Comparison of ENCODE assay signal across 8 mouse cellular contexts in genomic region chr1:55238496-55238895, GRCm38 (mm10). TPM values are rescaled to one million over a fixed set of nuclear protein-coding genes. Genes with fewer than 3 reads are reported as not detected.
DNase-seq lines count a peak whose midpoint lies in the region; ATAC-seq lines count a peak whose summit lies in the region.

No protein-coding gene starts in this region.

- H3K36me3 ChIP-seq in lung, embryonic 15.5 days: no peaks in the 10 kb centered on the region
- H3K36me3 ChIP-seq in embryonic facial prominence, embryonic 10.5 days (replicated peaks): peaks cover 16% of the 10 kb centered on the region; the same call in 1 of the 2 replicates
- no peaks in the 10 kb centered on the region for H3K36me3 ChIP-seq in hindbrain, embryonic 13.5 days
- H3K36me3 ChIP-seq in midbrain, embryonic 16.5 days (ENCODE audit: control insufficient read depth, insufficient read depth, low read length): no peaks in the 10 kb centered on the region

- no peak for DNase-seq in lung, postnatal 36 days
- DNase-seq in embryonic facial prominence, embryonic 10.5 days (ENCODE audit: low spot score): peak; percentile 17
- DNase-seq in cerebellum, adult 11 months: no peak
- no peak for DNase-seq in left cerebral cortex, adult 9 months (ENCODE audit: low spot score in 2 of 2)
- DNase-seq in Muller cell, postnatal 12 days (ENCODE audit: inconsistent ontology term): no peak

- peaks cover 32% of the 10 kb centered on the region for H3K4me1 ChIP-seq in lung, embryonic 15.5 days
- peaks cover 41% of the 10 kb centered on the region for H3K4me1 ChIP-seq in embryonic facial prominence, embryonic 10.5 days
- H3K4me1 ChIP-seq in hindbrain, embryonic 13.5 days (replicated peaks): peaks cover 43% of the 10 kb centered on the region
- H3K4me1 ChIP-seq in midbrain, embryonic 16.5 days (ENCODE audit: control insufficient read depth, insufficient read depth, low read length): peaks cover 39% of the 10 kb centered on the region

- no peaks in the 10 kb centered on the region for H3K9me3 ChIP-seq in lung, embryonic 15.5 days
- no peaks in the 10 kb centered on the region for H3K9me3 ChIP-seq in embryonic facial prominence, embryonic 10.5 days
- H3K9me3 ChIP-seq in hindbrain, embryonic 13.5 days: no peaks in the 10 kb centered on the region
- H3K9me3 ChIP-seq in midbrain, embryonic 16.5 days (replicated peaks; ENCODE audit: control insufficient read depth, low read length, poor library complexity, severe bottlenecking): no peaks in the 10 kb centered on the region

- WGBS in lung, embryonic 15.5 days: 23% methylated on average over 13 of the region's 13 CpGs
- WGBS in embryonic facial prominence, embryonic 10.5 days: 28% methylated on average over 13 of the region's 13 CpGs
- 18% methylated on average over 13 of the region's 13 CpGs for WGBS in hindbrain, embryonic 13.5 days
- WGBS in midbrain, embryonic 16.5 days: 21% methylated on average over 13 of the region's 13 CpGs

- peak overlapping the region; percentile 68 for H3K9ac ChIP-seq in lung, embryonic 15.5 days
- peak overlapping the region; percentile 87 for H3K9ac ChIP-seq in hindbrain, embryonic 13.5 days
- peak overlapping the region; percentile 88 for H3K9ac ChIP-seq in midbrain, embryonic 16.5 days (ENCODE audit: low read depth, low read length)

- peak overlapping the region; percentile 89 for H3K4me3 ChIP-seq in lung, embryonic 15.5 days
- peak overlapping the region; percentile 92 for H3K4me3 ChIP-seq in embryonic facial prominence, embryonic 10.5 days
- H3K4me3 ChIP-seq in hindbrain, embryonic 13.5 days: peak overlapping the region; percentile 84
- H3K4me3 ChIP-seq in midbrain, embryonic 16.5 days (ENCODE audit: low read depth, low read length): peak overlapping the region; percentile 90

- H3K4me2 ChIP-seq in lung, embryonic 15.5 days: peak overlapping the region; percentile 92
- H3K4me2 ChIP-seq in hindbrain, embryonic 13.5 days: peak overlapping the region; percentile 98
- peak overlapping the region; percentile 99 for H3K4me2 ChIP-seq in midbrain, embryonic 16.5 days (ENCODE audit: low read length)

- no peak for ATAC-seq in lung, embryonic 15.5 days (ENCODE audit: borderline replicate concordance, extremely low read depth, low FRiP score, low TSS enrichment)
- no peak for ATAC-seq in hindbrain, embryonic 13.5 days (ENCODE audit: low FRiP score)
- no peak for ATAC-seq in midbrain, embryonic 16.5 days

- H3K27me3 ChIP-seq in lung, embryonic 15.5 days: no peaks in the 10 kb centered on the region
- no peaks in the 10 kb centered on the region for H3K27me3 ChIP-seq in embryonic facial prominence, embryonic 10.5 days (replicated peaks; ENCODE audit: low read depth, poor library complexity, severe bottlenecking)
- H3K27me3 ChIP-seq in hindbrain, embryonic 13.5 days: no peaks in the 10 kb centered on the region
- no peaks in the 10 kb centered on the region for H3K27me3 ChIP-seq in midbrain, embryonic 16.5 days (ENCODE audit: control insufficient read depth, insufficient read depth, low read depth, low read length)

- H3K27ac ChIP-seq in lung, embryonic 15.5 days: no peak overlapping the region
- no peak overlapping the region for H3K27ac ChIP-seq in embryonic facial prominence, embryonic 10.5 days (replicated peaks)
- no peak overlapping the region for H3K27ac ChIP-seq in hindbrain, embryonic 13.5 days
- no peak overlapping the region for H3K27ac ChIP-seq in midbrain, embryonic 16.5 days (ENCODE audit: low read length)

RNA-seq across cellular contexts. Expression of gene Mars2, which starts 1.5 kb away (rescaled TPM):
- polyA plus RNA-seq in lung, embryonic 15.5 days (2015; fragmentation: Nextera tagmentation; extraction: Ambion mirVana): 2.5 TPM in 2 replicates
- polyA plus RNA-seq in embryonic facial prominence, embryonic 10.5 days (2016; fragmentation: Nextera tagmentation; extraction: Ambion mirVana): 3.2 and 3.4 TPM in 2 replicates
- 3.5 TPM in 2 replicates for polyA plus RNA-seq in hindbrain, embryonic 13.5 days (2015; fragmentation: Nextera tagmentation; extraction: Ambion mirVana)
- 3.7 and 4.0 TPM in 2 replicates for polyA plus RNA-seq in midbrain, embryonic 16.5 days (2015; fragmentation: Nextera tagmentation; extraction: Ambion mirVana)

RNA-seq across cellular contexts. Expression of gene Rftn2, which starts 11.9 kb away (rescaled TPM):
- polyA plus RNA-seq in lung, embryonic 15.5 days (2015; fragmentation: Nextera tagmentation; extraction: Ambion mirVana): 12.9 and 13.8 TPM in 2 replicates
- polyA plus RNA-seq in embryonic facial prominence, embryonic 10.5 days (2016; fragmentation: Nextera tagmentation; extraction: Ambion mirVana): 10.6 and 13.6 TPM in 2 replicates
- 10.0 and 11.3 TPM in 2 replicates for polyA plus RNA-seq in hindbrain, embryonic 13.5 days (2015; fragmentation: Nextera tagmentation; extraction: Ambion mirVana)
- 7.9 and 10.6 TPM in 2 replicates for polyA plus RNA-seq in midbrain, embryonic 16.5 days (2015; fragmentation: Nextera tagmentation; extraction: Ambion mirVana)
